Mouse (Mus musculus) ES-E14 (cell line): ENCODE measurements around the gene Eif4b. TPM values are rescaled to one million over a fixed set of nuclear protein-coding genes. Genes with fewer than 3 reads are reported as not detected.

Experiments used
- DNase-seq: peaks from one replicate; pipeline ENCODE4 v3.0.0-alpha.2; 2013; ENCODE audit warnings: low read depth, low spot score
- H3K27ac ChIP-seq: 2 replicates; pipeline ENCODE4 v1.5.1; 2012; ENCODE audit warnings: low read depth, mild to moderate bottlenecking, low read length, moderate library complexity, mixed read lengths; ENCODE audit not compliant: poor library complexity, insufficient read depth, severe bottlenecking
- H3K36me3 ChIP-seq: 2 replicates; pipeline ENCODE4 v1.6.1; 2012; ENCODE audit warnings: mild to moderate bottlenecking, low read length, moderate library complexity, mixed read lengths; ENCODE audit not compliant: control insufficient read depth, poor library complexity, insufficient read depth, severe bottlenecking
- H3K4me1 ChIP-seq, 2 experiments: fragments of 150-350 bp in 1 of 2; sonication (generic) in 1 of 2; 2 replicates each; pipeline ENCODE4 v1.6.1; 2012; ENCODE audit warnings: low read length in 2 of 2, mild to moderate bottlenecking in 1 of 2, mixed read lengths in 1 of 2; ENCODE audit not compliant: control insufficient read depth in 2 of 2, insufficient read depth in 2 of 2, poor library complexity in 1 of 2
- H3K4me3 ChIP-seq, 2 experiments: fragments of 150-350 bp in 1 of 2; sonication (generic) in 1 of 2; 2 replicates each; pipeline ENCODE4 v1.5.1; 2012; ENCODE audit warnings: low read length in 2 of 2, low read depth in 1 of 2, mild to moderate bottlenecking in 1 of 2, mixed read lengths in 1 of 2; ENCODE audit not compliant: insufficient read depth in 1 of 2, poor library complexity in 1 of 2, severe bottlenecking in 1 of 2
- H3K9ac ChIP-seq: 2 replicates; pipeline ENCODE4 v1.6.1; 2012; ENCODE audit warnings: low read depth, mild to moderate bottlenecking, low read length, mixed read lengths; ENCODE audit not compliant: poor library complexity, insufficient read depth, severe bottlenecking
- H3K9me3 ChIP-seq: fragments of 150-350 bp; sonication (generic); 2 replicates; pipeline ENCODE4 v1.6.1; 2012; ENCODE audit warnings: low read depth, mild to moderate bottlenecking, low read length; ENCODE audit not compliant: control insufficient read depth, insufficient read depth
- CHD2 ChIP-seq: IDR thresholded peaks from 2 replicates; pipeline ENCODE4 v1.6.1; 2014; ENCODE audit warnings: mild to moderate bottlenecking, low read depth, low read length, inconsistent platforms
- HCFC1 ChIP-seq: IDR thresholded peaks from 2 replicates; pipeline ENCODE4 v1.6.1; 2012; ENCODE audit warnings: low read length, inconsistent platforms, borderline replicate concordance; ENCODE audit not compliant: insufficient read depth
- MAFK ChIP-seq: IDR thresholded peaks from 2 replicates; pipeline ENCODE4 v1.6.1; 2014; ENCODE audit warnings: mild to moderate bottlenecking, low read depth, low read length, inconsistent platforms; ENCODE audit not compliant: insufficient read depth
- ZC3H11A ChIP-seq: IDR thresholded peaks from 2 replicates; pipeline ENCODE4 v1.6.1; 2012; ENCODE audit warnings: low read depth, mild to moderate bottlenecking, inconsistent platforms, low read length, borderline replicate concordance
- ZNF384 ChIP-seq: IDR thresholded peaks from 2 replicates; pipeline ENCODE4 v1.6.1; 2012; ENCODE audit warnings: low read depth, low read length, inconsistent platforms
- in situ Hi-C, 2 experiments: fragments of 600-800 bp; cut with MboI; formaldehyde crosslinking; loops; one replicate each; pipeline ENCODE4 v1.15.1; 2025; ENCODE audit warnings: low sequenced_read_pairs in 2 of 2, inconsistent platforms in 1 of 2; ENCODE audit not compliant: unreplicated experiment in 2 of 2
- total RNA-seq: library from RNA; depleted of rRNA; stranded (reverse); fragments of 300-350 nt; gene quantifications from 2 replicates; pipeline ENCODE4 v1.2.3, GENCODE M21; 2012

Gene Eif4b
- total RNA-seq, 1 experiment = 361 TPM

DNA sequence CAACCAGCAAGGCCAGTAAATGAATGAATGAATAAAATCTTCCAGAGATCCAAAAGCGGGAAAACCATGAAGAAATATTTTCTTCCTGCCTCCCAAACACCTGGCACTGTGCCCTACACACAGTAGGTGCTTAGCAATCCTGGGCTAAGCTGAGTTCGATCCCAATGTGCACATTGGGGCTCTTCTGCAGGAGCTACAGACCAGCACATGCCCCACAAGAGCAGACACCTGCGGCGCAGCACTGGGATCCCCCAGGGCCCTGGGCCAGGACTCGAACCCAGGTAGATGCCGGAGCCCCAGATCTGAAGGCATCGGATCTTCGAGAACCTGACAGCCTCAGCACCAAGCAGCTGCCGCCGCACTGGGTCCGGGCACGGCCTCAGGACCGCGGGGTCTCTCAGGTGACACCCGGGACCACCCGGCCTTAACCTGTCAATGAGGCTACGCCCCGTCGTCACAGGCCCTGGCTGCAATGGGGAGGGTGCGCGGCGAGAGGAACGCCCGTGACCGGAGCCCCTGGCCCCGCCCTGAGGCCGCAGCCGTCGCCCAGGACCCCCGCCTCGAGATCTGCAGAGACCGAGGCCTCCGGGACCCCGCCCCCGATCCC is 62.1 kb downstream of the Eif4b start:
- Histone ChIP-seq H3K9ac (peak overlapping the region; percentile 79), H3K4me1 (peaks cover 0 to 2% of the 10 kb centered on the region in 2 experiments; a peak in 1 of 4 replicates), H3K9me3 (no peaks in the 10 kb centered on the region), H3K4me3 (peak overlapping the region; percentile 84 to 87), H3K36me3 (peaks cover under 1% of the 10 kb centered on the region; the same call in 1 of the 2 replicates), H3K27ac (no peak overlapping the region)
- in situ Hi-C loops = no loop called here
- TF ChIP-seq ZNF384 (no peak), ZC3H11A (no peak), CHD2 (no peak), HCFC1 (no peak), MAFK (no peak)
- no peak for DNase-seq

DNA sequence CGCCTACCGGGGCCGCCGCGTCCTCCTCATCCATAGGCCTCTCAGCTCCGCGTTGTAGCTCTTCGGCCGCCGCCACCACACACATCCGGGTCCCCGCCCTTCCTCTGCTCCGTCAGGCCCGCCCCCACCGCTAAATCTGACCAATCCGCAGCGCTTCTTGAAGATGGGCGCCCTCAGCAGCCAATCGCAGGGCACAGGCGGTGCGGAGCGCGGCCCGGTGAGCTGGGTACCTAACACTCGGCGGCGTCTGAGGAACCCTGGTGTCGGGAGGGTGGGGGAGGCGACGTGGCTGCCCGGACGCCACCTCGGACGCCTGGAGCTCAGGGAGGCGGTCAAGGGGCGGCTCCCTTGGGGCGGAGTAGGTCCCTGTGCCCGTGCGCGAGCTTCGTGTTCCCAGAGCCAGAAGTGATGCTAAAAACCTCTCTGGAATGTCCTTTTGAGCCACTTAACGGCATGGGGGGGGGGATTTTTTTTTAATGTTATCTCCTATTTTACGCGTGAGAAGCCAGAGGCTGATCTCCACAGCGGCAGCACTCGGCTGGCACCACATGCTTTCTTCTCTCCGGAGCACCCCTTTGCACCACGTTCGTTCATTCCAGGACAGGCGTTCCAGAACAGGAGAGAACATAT is 62.7 kb downstream of the Eif4b start, which contains the start of gene Spryd3:
Spryd3 (minus strand) TSS at position 106 of the 630 bp plus-strand sequence.
- peak within 1 kb of the TSS; percentile 37; the same call in 1 of the 2 replicates for H3K27ac ChIP-seq
- peak; percentile 91 for DNase-seq
- TF ChIP-seq CHD2 (peak; percentile 93), ZNF384 (no peak)
- in situ Hi-C loops = no loop called here
- H3K9ac ChIP-seq = peak within 1 kb of the TSS; percentile 79
- H3K36me3 ChIP-seq = no peaks in the 10 kb centered on the region; the same call in 1 of the 2 replicates
- H3K4me1 ChIP-seq = peaks cover 0 to 2% of the 10 kb centered on the region in 2 experiments; a peak in 1 of 4 replicates
- H3K4me3 ChIP-seq = peak within 1 kb of the TSS; percentile 84 to 87
- H3K9me3 ChIP-seq = no peaks in the 10 kb centered on the region

DNA sequence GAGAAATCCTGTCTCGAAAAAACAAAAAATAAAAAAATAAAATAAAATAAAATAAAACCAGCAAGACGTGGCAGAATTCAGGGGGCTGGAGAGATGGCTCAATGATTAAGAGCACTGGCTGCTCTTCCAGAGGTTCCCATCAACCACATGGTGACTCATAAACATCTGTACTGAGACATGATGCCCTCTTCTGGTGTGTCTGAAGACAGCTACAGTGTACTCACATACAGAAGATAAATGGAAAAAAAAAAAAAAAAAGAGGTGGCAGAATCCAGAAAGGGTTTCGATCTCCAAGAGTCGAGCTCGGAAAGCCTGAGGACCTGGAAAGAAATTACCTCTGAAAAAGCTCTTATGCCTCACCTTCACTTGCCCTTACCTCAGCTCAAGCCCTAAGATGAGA is 67.5 kb downstream of the Eif4b start:
- no peak overlapping the region for H3K27ac ChIP-seq
- no peak for TF ChIP-seq ZNF384
- no peak for TF ChIP-seq CHD2
- TF ChIP-seq MAFK = no peak
- TF ChIP-seq ZC3H11A = no peak
- no peak for TF ChIP-seq HCFC1
- no peak overlapping the region for H3K4me3 ChIP-seq
- H3K4me1 ChIP-seq = peaks cover 0 to 4% of the 10 kb centered on the region in 2 experiments; a peak in 1 of 4 replicates
- H3K36me3 ChIP-seq = no peaks in the 10 kb centered on the region
- H3K9ac ChIP-seq = no peak overlapping the region
- DNase-seq = no peak
- in situ Hi-C loops = no loop called here
- no peaks in the 10 kb centered on the region for H3K9me3 ChIP-seq

DNA sequence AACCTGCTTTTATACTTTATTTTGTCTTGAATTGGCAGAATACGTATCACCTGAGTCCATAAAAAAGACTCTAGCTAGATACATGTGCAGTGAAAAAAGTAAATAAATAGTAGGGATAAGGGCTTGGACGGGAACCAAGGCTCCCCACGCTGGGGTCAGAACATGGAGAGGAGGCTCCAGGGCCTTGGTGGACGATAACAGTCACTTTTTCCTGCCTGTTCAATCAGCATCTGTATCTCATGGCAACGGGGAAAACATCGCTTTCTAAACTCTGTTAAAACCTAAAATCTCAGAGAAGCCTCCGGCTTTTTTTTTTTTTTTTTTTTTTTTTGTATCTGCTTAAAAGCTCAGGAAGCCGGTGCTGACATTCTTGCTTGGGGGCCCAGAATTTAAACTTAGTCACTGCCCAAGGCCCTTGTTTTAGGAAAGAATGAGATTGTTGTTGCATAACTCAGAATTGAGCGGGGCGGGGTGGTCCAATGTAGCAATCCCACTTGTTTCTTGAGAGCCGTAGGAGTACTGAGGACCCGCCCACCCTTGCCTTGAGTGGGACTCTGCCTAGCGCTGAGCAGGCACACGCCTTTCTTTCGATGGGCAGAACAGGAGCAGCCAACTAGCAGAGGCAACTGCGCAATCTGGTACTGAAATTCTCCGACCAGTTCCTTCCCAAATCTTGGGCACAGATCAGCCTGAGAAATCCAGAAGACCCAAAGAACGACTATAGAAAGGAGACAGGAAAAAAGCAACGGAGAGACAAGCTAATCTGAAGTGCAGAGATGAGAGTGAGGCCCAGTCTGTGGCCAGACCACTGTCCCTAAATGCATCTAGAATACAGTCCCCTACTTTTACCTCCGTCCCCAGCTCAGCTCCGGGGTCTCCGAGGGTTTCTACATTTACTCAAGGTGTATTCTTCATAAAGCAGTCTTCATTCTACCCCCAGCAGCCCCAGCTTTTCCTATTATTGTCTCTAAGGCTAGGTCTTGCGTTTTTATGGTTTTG is 69.6 kb downstream of the Eif4b start:
- in situ Hi-C loops = no loop called here
- H3K27ac ChIP-seq = no peak overlapping the region
- H3K4me3 ChIP-seq = no peak overlapping the region
- H3K9me3 ChIP-seq = no peaks in the 10 kb centered on the region
- DNase-seq = peak; percentile 33
- TF ChIP-seq ZNF384 (peak; percentile 34; the same call in 1 of the 2 replicates), HCFC1 (no peak)
- H3K36me3 ChIP-seq = no peaks in the 10 kb centered on the region
- H3K4me1 ChIP-seq = peaks cover 0 to 2% of the 10 kb centered on the region in 2 experiments; a peak in 1 of 4 replicates
- H3K9ac ChIP-seq = no peak overlapping the region
